Mouse (Mus musculus) liver, embryonic 16.5 days (tissue): ENCODE results near the gene 4933407L21Rik. TPM values are rescaled to one million over a fixed set of nuclear protein-coding genes. Genes with fewer than 3 reads are reported as not detected.
"Not testable (repeated sequence)": the region's sequence is repeated elsewhere in the genome, so short reads cannot be mapped to it uniquely, and the experiment has no call there.

Experiments used
- ATAC-seq: fragments of 200-750 bp; cut with Nextera tagmentation; 2 replicates; pipeline ENCODE4 v1.8.0; 2017; ENCODE audit warnings: low read depth, mild to moderate bottlenecking, moderate number of reproducible peaks, moderate library complexity
- H3K27ac ChIP-seq: fragments of 300-500 bp; sonication (generic); 2 replicates; pipeline ENCODE4 v1.5.1; 2014; ENCODE audit warnings: mild to moderate bottlenecking, low read length
- H3K27me3 ChIP-seq: fragments of 300-500 bp; sonication (generic); 2 replicates; pipeline ENCODE4 v1.6.1; 2014; ENCODE audit warnings: low read depth, low read length, mixed read lengths; ENCODE audit not compliant: control insufficient read depth, insufficient read depth
- H3K36me3 ChIP-seq: fragments of 300-500 bp; sonication (generic); 2 replicates; pipeline ENCODE4 v1.6.1; 2014; ENCODE audit warnings: mild to moderate bottlenecking; ENCODE audit not compliant: control insufficient read depth, insufficient read depth
- H3K4me1 ChIP-seq: fragments of 300-500 bp; sonication (generic); 2 replicates; pipeline ENCODE4 v1.6.1; 2014; ENCODE audit warnings: low read depth, low read length, mixed read lengths; ENCODE audit not compliant: control insufficient read depth
- H3K4me2 ChIP-seq: fragments of 300-500 bp; sonication (generic); 2 replicates; pipeline ENCODE4 v1.6.1; 2014; ENCODE audit warnings: low read depth, low read length, mixed read lengths
- H3K4me3 ChIP-seq: fragments of 300-500 bp; sonication (generic); 2 replicates; pipeline ENCODE4 v1.5.1; 2014; ENCODE audit warnings: low read depth, mild to moderate bottlenecking, low read length
- H3K9ac ChIP-seq: fragments of 300-500 bp; sonication (generic); 2 replicates; pipeline ENCODE4 v1.6.1; 2014; ENCODE audit warnings: low read depth, low read length
- H3K9me3 ChIP-seq: fragments of 300-500 bp; sonication (generic); replicated peaks from 2 replicates; pipeline ENCODE4 v1.6.1; 2016; ENCODE audit warnings: low read length; ENCODE audit not compliant: control insufficient read depth
- WGBS: fragments of 180-500 bp; shearing (Covaris S2); extraction: QIAGEN DNeasy Blood & Tissue Kit; methylation state at CpG from one replicate; pipeline ENCODE4 v1.1.7; 2014; ENCODE audit not compliant: insufficient replicate concordance; 5-methylcytosine and 5-hydroxymethylcytosine counted together
- polyA plus RNA-seq: library from polyadenylated mRNA; unstranded; fragments of >200 nt; fragmentation: Nextera tagmentation; extraction: Ambion mirVana; gene quantifications from 2 replicates; pipeline ENCODE4 v1.2.1, GENCODE M21; 2015

4933407L21Rik gene
- polyA plus RNA-seq, 1 experiment from 2014 or later = not detected

DNA sequence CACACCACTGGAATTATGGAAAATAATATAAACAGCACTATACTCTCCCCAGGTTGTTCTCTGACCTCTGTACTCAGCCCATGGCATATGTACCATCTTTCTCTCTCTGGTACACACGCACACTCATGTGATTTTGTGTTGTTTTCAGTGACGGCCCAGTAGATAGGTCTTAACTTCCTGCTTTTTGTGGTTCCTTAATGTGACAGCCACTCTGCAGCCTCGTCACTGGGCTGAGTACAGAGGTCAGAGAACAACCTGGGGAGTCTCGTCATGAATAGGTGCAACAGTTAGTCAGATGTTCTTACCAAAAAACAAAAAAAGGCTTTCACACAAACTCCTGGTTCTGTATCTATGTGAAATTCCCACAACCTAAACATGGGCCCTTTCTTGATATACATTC lies 60.1 kb downstream of the 4933407L21Rik start:
- no peaks in the 10 kb centered on the region for H3K9me3 ChIP-seq
- no peak for ATAC-seq
- no peaks in the 10 kb centered on the region for H3K27me3 ChIP-seq
- 16% methylated on average over 4 of the region's 4 CpGs for WGBS
- no peak overlapping the region for H3K27ac ChIP-seq
- H3K4me3 ChIP-seq = no peak overlapping the region
- no peak overlapping the region for H3K9ac ChIP-seq
- no peak overlapping the region for H3K4me2 ChIP-seq
- H3K4me1 ChIP-seq = no peaks in the 10 kb centered on the region
- no peaks in the 10 kb centered on the region for H3K36me3 ChIP-seq

DNA sequence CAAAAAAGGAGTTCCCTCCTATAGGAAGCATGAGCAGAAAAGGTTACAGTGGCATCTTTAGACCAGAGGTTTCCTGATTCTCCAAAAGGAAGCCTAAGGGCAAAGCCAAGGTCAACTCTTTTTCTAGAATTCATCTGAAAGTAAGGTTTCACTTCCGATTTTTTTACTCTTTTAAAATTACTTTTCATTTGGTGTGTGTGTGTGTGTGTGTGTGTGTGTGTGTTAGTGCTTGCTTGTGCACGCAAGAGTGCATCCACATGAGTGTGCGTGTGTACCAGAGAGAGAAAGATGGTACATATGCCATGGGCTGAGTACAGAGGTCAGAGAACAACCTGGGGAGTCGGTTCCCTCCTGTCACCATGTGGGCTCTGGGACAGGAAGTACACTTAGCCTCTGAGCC lies 60.6 kb downstream of the 4933407L21Rik start:
- H3K36me3 ChIP-seq, H3K27me3 ChIP-seq, H3K4me3 ChIP-seq, H3K4me1 ChIP-seq, ATAC-seq, H3K27ac ChIP-seq, H3K9me3 ChIP-seq, H3K4me2 ChIP-seq, H3K9ac ChIP-seq: not testable (repeated sequence)
- 53% methylated on average over 4 of the region's 4 CpGs for WGBS

Other genes starting within 250 kb of the 4933407L21Rik start
- 2.0 and 3.0 TPM in 2 replicates for gene A630001G21Rik, start 149.8 kb upstream of the 4933407L21Rik start, polyA plus RNA-seq
- 10.1 and 11.2 TPM in 2 replicates for gene Cab39, start 135.0 kb upstream of the 4933407L21Rik start, polyA plus RNA-seq
- 52.3 and 54.7 TPM in 2 replicates for gene Itm2c, start 34.2 kb upstream of the 4933407L21Rik start, polyA plus RNA-seq
- gene Gpr55, start 32.5 kb downstream of the 4933407L21Rik start, polyA plus RNA-seq = 0.04 and 0.05 TPM in 2 replicates
- 0.24 and 0.37 TPM in 2 replicates for gene Spata3, start 88.3 kb downstream of the 4933407L21Rik start, polyA plus RNA-seq
- gene 2810459M11Rik, start 117.4 kb downstream of the 4933407L21Rik start, polyA plus RNA-seq = 19.2 and 21.6 TPM in 2 replicates
- 82.2 and 87.2 TPM in 2 replicates for gene Psmd1, start 135.9 kb downstream of the 4933407L21Rik start, polyA plus RNA-seq
- gene Htr2b, start 183.5 kb downstream of the 4933407L21Rik start, polyA plus RNA-seq = 0.06 and 0.18 TPM in 2 replicates
- gene Gm21972, start 205.2 kb downstream of the 4933407L21Rik start, polyA plus RNA-seq = 0.14 TPM in 1 of 2 replicates, not detected in the other
- 8.4 and 10.6 TPM in 2 replicates for gene Armc9, start 226.3 kb downstream of the 4933407L21Rik start, polyA plus RNA-seq